Mouse (Mus musculus) ZHBTc4 (cell line): ENCODE results near the gene Hdgfl2.
"Not testable (repeated sequence)": the region's sequence is repeated elsewhere in the genome, so short reads cannot be mapped to it uniquely, and the experiment has no call there.

Experiments used
- DNase-seq: peaks from one replicate; pipeline ENCODE4 v3.0.0-alpha.2; 2011; ENCODE audit warnings: low read depth, low spot score

Hdgfl2 gene

DNA sequence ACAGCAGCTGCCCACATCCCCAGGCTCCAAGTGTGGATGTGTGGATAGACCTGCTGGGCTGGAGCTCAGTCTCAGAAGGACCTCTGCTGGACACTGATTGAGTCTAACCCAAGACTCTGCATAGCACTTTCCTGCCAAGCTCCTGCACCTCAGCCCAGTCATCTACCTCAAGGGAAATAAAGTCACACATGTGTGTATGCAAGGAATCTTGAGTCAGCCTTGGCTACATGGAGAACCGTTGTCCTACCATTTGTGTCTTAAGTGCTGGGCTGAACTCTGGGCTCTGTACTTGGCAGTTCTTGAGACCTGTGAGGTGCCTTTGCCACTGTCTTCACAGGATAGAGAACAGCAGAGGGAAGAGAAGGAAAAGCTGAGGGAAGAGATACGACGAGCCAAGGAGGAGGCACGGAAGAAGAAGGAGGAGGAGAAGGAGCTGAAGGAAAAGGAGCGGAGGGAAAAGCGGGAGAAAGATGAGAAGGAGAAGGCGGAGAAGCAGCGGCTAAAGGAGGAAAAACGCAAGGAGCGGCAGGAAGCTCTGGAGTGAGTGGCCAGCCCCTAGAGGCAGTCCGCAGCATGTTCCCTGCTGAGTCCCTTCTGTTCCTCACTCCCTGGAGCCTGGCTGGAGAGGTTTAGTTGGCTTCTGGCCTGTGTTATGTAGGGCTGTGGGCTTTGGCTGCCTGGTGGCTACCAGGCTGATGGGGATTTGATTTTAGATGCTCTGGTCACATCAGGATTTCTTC, 21.9 kb upstream of the Hdgfl2 start:
- DNase-seq: no peak

- DNase-seq: no peak
Measured at GRCm38 (mm10) chr17:56062081-56062480, 17.4 kb upstream of the Hdgfl2 start.

GRCm38 (mm10) chr17:56065715-56066114, 13.7 kb upstream of the Hdgfl2 start:
- DNase-seq: peak; percentile 38

DNA sequence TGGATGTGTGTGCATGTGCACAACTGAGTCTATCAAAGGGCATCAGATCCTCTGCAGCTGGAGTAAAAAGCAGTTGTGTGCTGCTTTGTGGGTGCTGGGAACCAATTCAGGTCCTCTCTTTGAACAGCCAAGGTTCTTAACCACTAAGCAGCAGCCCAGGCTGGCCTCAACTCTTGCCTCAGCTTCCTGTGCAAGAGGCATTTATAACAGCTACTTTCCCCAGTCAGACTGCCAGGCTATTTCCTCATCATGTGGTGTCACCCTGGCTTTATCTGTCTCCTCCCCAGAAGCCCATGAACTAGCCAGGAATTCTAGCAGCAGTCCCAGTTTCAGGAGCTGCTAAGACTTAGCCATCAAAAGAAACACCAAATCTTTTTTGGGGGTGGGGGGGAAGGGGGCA, 13.0 kb upstream of the Hdgfl2 start:
- DNase-seq: no peak

- peak; percentile 42 for DNase-seq
Measured at GRCm38 (mm10) chr17:56069066-56069465, 10.4 kb upstream of the Hdgfl2 start.

- no peak for DNase-seq
Measured at GRCm38 (mm10) chr17:56071126-56071525, 8.3 kb upstream of the Hdgfl2 start.

DNA sequence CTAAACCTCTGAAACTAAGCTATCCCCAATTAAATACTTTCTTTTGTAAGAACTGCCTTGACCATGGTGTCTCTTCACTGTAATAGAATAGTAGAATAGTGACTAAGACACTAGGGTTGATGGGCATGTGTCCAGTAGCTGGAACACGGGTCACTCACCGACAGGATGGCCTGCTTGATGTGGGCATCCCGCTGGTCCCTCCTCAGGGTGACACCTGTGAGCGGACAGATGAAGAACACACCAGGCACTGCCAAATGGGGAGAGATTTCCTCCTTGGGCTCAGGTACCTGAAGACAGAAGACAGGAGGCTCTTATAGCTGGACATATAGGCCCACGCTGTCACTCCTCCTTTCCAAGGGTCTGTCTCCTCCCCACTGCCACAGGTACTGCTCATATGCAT, 7.2 kb upstream of the Hdgfl2 start:
- DNase-seq: no peak

DNA sequence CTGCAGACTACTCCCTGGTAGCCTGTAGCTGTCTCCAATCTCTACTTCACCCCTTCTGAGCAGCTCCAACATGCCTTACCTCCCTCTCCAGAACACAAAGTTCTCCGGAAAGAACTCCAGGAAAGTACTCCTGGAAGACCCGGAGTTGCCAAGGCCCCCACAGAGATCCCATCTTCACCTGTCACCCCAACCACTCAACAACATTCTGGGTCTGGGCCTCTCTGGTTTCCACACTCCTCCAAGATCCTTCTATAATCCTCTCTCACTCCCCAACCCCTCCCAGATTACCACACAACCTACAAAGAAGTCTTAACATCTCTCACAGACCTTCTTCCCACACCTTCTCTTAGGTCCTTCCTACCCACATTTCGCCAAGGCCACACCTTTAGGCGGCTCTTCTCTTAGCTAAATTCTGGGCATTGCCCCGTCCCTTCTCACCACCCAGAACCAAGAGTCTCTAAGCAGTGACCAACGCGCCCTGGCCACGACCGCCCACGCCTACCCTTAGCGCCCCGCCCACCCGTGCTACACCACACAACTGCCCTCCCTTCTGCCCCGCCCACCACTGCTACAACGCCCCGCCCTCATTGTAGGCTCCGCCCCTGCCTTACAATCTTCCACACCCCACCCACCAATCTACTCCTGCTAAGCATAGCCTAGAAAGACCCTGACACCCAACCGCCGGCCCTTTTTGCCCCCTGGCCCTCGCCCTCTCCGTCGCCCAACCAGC, 5.2 kb upstream of the Hdgfl2 start:
- peak; percentile 97 for DNase-seq

DNA sequence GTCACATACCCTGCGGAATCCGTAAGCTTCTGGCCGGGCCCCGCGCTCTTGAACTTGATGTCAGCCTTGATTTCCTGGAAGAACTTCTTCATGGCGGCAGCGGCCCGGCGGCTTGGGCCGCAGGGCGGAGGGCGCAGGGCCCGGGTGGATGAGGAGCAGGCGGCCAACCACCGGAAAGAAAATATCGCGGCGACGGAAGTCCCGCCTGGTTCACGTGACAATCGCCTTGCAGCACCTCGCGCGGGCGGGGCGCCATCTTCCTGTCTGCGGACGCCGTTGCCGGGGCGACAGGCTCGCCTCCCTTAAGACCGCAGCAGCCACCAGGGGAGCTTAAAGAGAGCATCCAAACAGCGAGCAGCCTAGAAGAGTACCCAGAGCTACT, 4.6 kb upstream of the Hdgfl2 start, which contains the start of gene Ubxn6:
TSS of gene Ubxn6 (minus strand) at position 202 of the 382 bp plus-strand sequence.
- peak; percentile 99 for DNase-seq

DNA sequence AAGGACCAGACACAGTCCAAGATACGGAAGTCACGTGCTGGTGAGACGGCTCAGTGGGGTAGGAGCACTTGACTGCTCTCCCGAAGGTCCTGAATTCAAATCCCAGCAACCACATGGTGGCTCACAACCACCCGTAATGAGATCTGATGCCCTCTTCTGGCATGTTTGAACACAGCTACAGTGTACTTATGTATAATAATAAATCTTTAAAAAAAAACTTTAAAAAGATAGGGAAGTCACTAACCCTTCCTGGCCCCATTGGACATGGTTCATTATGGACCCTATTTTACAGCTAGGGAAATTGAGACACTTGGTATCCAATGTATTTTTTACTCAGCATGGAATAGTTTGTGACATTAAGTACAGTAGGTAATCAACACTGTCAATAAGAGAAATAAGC, 1.9 kb upstream of the Hdgfl2 start:
- DNase-seq: no peak

GRCm38 (mm10) chr17:56078361-56078760, 1.1 kb upstream of the Hdgfl2 start:
- DNase-seq: not testable (repeated sequence)

DNA sequence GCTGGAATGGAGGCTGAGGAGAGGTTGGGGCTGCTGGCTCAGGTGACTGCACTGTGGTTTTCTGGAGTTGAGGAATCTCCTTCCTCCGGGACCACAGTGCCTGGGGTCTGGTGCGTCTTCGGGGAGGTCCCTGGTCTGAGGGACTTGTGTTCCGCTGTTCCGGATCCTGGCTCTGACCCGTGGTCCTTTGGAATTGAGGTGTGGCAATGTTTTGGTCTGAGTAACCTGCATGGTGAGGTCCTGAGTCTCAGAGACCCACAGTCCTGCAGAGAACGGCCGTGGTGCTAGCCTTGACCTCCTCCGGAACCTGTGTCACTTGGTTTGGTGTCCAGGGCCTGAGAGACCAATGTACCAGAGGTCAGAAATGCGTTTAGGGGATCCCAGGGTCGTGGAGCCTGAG, 487 bp downstream of the Hdgfl2 start:
- DNase-seq: no peak

DNA sequence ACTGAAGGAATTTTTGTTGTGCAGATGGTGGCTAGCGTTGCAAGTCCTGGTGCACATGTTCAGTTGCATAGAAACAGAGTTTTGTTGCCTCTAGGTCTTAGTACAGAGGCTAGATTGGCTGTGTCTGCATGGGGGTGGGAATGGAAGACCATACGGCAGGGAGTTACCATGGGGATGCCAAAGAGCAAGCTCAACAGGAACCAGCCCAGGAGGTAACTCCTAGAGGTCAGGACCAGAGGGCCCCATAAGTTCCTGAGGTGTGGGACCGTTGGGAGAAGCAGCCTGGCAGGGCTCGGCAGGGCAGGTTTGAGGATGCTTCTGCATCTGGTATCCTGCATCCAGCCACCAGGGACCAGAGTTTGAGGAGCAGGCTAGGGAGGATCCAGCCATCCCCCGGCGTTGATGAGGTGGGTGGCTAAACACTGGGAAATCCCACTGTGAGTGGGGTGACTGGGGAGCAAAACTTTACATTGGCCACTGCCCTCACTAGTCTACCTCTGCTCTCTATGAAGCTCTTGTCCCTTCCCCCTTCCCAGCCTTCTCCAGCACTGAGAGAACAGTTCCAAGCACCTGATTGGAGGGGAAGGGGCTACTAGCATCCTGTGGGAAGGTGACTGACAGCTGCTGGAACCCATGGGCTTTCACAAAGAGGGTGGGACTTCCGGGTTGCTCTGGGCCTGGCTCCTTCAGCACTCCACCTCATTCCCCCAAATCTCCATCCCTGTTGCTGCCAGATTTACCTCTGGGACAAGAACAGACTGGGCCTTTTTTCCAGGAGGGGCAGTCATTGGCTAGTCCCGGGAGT, 1.5 kb downstream of the Hdgfl2 start:
- DNase-seq: peak; percentile 94

DNA sequence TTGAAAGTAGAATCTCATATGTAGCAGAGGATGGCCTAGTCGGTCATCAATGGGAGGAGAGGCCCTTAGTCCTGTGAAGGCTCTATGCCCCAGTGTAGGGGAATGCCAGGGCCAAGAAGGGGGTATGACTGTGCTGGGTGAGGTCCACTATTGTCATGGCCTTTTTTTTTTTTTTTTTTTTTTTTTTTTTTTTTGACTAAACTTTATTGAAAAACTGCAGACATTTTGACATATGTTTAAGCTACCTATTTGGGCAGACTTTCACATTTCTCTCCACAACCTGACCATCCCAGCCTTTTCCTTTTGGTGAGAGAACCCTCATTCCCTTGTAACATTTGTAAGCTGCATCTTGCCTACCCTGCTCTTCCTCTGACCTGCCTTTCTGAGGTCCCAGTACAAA, 12.9 kb downstream of the Hdgfl2 start:
- no peak for DNase-seq

GRCm38 (mm10) chr17:56092794-56093193, 13.4 kb downstream of the Hdgfl2 start:
- DNase-seq: no peak

- DNase-seq: no peak
Measured at GRCm38 (mm10) chr17:56096883-56097282, 17.4 kb downstream of the Hdgfl2 start.

DNA sequence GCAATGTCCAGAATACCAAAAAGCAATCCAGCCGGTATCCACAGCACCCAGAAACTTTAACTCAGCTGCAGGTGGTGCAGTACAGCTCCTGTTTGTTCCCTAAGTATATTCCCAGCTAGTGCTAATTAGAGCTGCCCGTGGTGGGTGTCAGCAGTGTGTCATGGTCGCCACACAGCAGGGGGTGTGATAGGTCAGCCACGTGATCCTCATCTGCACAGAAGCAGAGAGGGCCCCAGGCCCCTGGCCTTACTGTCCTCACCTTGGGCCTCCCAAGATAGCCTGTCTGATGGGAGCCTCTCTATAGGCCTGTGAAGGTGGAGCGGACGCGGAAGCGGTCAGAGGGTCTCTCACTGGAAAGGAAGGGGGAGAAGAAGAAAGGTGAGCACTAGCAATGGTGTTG, 18.7 kb downstream of the Hdgfl2 start:
- no peak for DNase-seq

GRCm38 (mm10) chr17:56098711-56099572, 19.5 kb downstream of the Hdgfl2 start:
- DNase-seq: peak; percentile 19

- no peak for DNase-seq
Measured at GRCm38 (mm10) chr17:56100811-56101210, 21.4 kb downstream of the Hdgfl2 start.

DNA sequence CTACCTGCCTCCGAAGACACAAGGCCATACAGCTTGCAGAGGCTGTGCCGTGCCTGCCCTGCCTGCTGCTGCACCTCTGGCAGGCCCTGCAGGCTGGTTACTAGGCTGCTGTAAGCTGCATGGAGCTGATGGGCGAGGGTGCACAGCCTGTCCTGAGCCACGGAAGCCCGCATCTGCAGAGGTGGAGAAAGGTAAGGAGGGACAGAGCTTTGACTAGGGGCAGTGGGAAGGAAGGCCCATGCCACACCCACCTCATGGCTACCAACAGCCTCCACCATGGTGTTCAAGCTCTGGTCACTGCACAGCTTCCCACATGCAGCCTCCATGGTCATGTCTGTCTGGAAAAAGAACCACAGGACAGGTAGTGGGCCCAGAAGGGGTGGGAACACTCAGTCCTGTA, 22.7 kb downstream of the Hdgfl2 start:
- DNase-seq: no peak

DNA sequence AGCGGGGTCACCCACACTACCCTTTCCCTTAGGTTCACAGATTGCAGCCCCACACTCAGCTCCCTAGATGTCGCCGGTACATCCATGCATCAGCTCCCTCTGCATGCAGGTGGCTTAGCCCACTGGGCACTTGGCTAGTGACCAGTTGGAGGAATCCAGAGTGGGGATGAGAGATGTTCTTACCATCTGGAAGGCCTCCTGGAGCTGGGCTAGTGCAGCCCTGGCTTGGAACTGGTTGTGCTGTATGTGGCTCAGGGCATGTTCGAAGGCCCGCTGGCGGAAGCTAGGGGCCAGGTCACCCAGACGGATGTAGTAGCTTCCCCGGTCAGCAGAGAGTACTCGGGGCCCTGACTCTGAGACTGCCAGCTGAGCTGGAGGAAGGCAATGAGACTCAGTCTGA, 23.5 kb downstream of the Hdgfl2 start:
- DNase-seq: no peak
